Mouse (Mus musculus) testis, adult 2 months (tissue): ENCODE measurements around the gene Gfap. TPM values are rescaled to one million over a fixed set of nuclear protein-coding genes. Genes with fewer than 3 reads are reported as not detected.

Source experiments
- H3K27ac ChIP-seq: fragments of 200-500 bp; 2 replicates; pipeline ENCODE4 v1.5.1; 2012; ENCODE audit warnings: low read depth, low read length; ENCODE audit not compliant: control insufficient read depth, insufficient read depth
- H3K27me3 ChIP-seq: fragments of 200-500 bp; 2 replicates; pipeline ENCODE4 v1.6.1; 2012; ENCODE audit warnings: mild to moderate bottlenecking, low read length, moderate library complexity; ENCODE audit not compliant: control insufficient read depth, insufficient read depth
- H3K36me3 ChIP-seq: fragments of 200-500 bp; 2 replicates; pipeline ENCODE4 v1.6.1; 2012; ENCODE audit warnings: mild to moderate bottlenecking, low read length; ENCODE audit not compliant: control insufficient read depth, insufficient read depth
- H3K4me1 ChIP-seq: fragments of 200-500 bp; 2 replicates; pipeline ENCODE4 v1.6.1; 2012; ENCODE audit warnings: low read length; ENCODE audit not compliant: control insufficient read depth, insufficient read depth
- H3K4me3 ChIP-seq: fragments of 200-500 bp; 2 replicates; pipeline ENCODE4 v1.5.1; 2012; ENCODE audit warnings: low read depth, mild to moderate bottlenecking, low read length, moderate library complexity, mixed read lengths; ENCODE audit not compliant: control insufficient read depth
- CTCF ChIP-seq: fragments of 200-500 bp; IDR thresholded peaks from 2 replicates; pipeline ENCODE4 v1.5.1; 2012; ENCODE audit warnings: low read depth, mild to moderate bottlenecking, inconsistent platforms, low read length, moderate library complexity; ENCODE audit not compliant: control insufficient read depth, insufficient read depth, insufficient replicate concordance
- POLR2A ChIP-seq: fragments of 200-500 bp; IDR thresholded peaks from 2 replicates; pipeline ENCODE4 v1.6.1; 2012; ENCODE audit warnings: low read depth, mild to moderate bottlenecking, inconsistent platforms, low read length, moderate library complexity; ENCODE audit not compliant: control insufficient read depth
- polyA plus RNA-seq: library from polyadenylated mRNA; depleted of rRNA; stranded (reverse); fragments of >200 nt; gene quantifications from 2 replicates; pipeline ENCODE4 v1.2.3, GENCODE M21; 2012; rRNA removed

The Gfap gene
- polyA plus RNA-seq, 1 experiment = 0.62 TPM

DNA sequence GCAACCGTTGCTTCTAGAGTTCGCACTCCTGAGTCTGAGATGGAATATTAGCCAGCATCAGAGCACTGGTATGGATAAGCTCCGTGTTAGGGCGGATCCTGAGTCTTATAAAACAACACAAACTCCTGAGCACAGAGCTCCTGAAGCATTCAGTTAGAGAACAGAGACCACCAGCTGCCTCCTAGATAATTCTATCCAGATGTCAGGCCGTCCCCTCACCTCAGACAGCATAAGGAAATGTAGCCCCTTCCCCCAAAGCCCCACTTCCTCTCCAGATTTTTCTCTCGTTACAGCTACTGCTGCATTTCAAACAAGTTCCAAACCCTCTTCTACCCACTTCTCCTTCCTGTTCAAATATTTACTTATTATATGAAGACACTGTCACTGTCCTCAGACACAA is 44.8 kb downstream of the Gfap start:
- TF ChIP-seq POLR2A (no peak), CTCF (no peak)
- Histone ChIP-seq H3K27me3 (no peaks in the 10 kb centered on the region), H3K36me3 (peaks cover 2% of the 10 kb centered on the region), H3K27ac (no peak overlapping the region), H3K4me3 (no peak overlapping the region), H3K4me1 (no peaks in the 10 kb centered on the region)

DNA sequence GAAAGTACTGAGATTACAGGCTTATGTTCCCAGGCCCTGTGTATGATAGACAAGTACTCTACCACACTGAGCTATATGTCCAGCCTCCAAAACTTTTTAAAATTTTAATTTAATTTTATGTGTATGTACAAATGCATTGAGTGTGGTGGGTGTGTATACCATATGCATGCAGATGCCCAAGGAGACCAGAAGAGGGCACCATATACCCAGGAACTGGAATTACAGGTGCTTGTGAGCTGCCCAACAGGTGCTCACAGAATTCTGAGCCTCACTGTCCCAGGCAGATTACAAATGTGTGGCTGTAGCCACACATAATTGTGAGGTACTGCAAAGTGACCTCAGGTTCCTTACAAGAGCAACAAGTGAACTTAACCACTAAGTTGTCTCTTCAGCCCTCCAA is 47.0 kb downstream of the Gfap start:
- Histone ChIP-seq H3K36me3 (peaks cover 4% of the 10 kb centered on the region), H3K27me3 (no peaks in the 10 kb centered on the region), H3K4me1 (no peaks in the 10 kb centered on the region), H3K4me3 (no peak overlapping the region), H3K27ac (no peak overlapping the region)
- TF ChIP-seq POLR2A = no peak
- TF ChIP-seq CTCF = no peak; the same call in 1 of the 2 replicates

DNA sequence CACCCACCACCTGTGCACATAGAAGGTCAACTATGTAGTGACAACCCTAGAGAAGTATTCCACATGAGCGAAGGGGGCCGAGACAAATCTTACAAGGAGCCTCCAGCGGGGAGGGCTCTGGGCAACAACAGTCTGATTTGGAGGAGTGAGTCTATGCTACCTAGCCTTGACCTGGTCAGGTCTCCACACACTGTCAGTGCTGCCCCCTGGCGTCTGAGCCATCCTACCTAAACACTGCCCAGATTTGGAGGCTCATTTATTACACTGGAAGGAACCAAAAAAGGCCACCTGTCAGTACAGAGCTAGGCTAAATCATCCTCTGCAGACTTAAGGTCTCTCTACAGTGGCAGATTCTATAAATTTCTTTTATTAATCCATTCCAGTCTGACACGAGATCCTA is 48.8 kb downstream of the Gfap start:
- Histone ChIP-seq H3K27me3 (no peaks in the 10 kb centered on the region), H3K27ac (no peak overlapping the region), H3K4me1 (no peaks in the 10 kb centered on the region), H3K36me3 (peaks cover 8% of the 10 kb centered on the region), H3K4me3 (no peak overlapping the region)
- TF ChIP-seq CTCF (peak; percentile 36; the same call in 1 of the 2 replicates), POLR2A (no peak)

DNA sequence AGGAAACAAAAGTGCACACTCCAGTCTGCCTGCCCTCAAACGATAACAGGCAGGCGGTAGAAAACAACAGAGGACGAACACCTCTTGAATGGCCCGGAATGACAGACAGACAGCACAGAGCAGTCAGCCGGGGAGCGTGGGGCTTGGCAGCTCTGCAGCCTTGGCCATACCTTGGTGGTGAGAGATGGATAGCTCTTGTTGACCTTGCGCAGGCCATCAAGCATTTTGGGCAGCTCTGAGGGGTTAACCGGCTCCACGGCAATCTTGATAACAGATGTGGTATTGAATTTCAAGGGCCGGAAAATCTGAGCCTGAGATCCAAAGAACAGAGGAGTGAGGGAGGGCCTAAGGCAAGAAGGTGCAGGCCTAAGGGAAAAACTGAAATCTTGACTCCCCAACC is 54.8 kb downstream of the Gfap start:
- no peaks in the 10 kb centered on the region for H3K4me1 ChIP-seq
- no peak overlapping the region for H3K4me3 ChIP-seq
- TF ChIP-seq CTCF = no peak
- no peak for TF ChIP-seq POLR2A
- peaks cover 8% of the 10 kb centered on the region for H3K36me3 ChIP-seq
- no peaks in the 10 kb centered on the region for H3K27me3 ChIP-seq
- no peak overlapping the region for H3K27ac ChIP-seq

DNA sequence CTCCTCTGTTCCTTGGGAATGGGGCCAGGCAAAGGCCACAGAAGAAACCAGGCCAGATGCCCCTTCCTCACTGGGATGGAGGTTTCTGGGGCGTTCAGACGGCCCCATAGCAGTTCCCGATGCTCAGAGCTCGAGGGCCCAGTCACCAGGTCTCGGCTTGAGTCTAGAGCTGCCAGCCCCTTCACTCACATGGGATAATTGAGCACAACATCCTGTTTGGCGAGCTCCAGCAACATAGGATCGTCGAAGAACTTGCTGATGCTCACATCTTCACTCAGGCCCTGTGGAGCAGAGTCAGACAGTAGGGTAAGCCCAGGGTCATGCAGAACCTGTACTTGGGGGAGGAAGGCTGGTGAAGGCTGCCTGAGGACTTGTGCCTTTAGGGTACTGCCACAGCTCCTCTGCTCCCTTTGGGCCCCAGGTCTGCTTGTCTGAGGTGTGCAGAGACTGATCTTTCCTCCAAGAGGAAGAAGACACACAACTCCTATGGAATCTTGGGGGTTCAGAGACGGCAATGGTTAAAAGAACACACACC is 62.0 kb downstream of the Gfap start:
- H3K36me3 ChIP-seq = peaks cover 8% of the 10 kb centered on the region
- H3K4me3 ChIP-seq = no peak overlapping the region
- no peak for TF ChIP-seq CTCF
- TF ChIP-seq POLR2A = no peak
- H3K27me3 ChIP-seq = no peaks in the 10 kb centered on the region
- H3K4me1 ChIP-seq = no peaks in the 10 kb centered on the region
- peak overlapping the region; percentile 28; the same call in 1 of the 2 replicates for H3K27ac ChIP-seq

DNA sequence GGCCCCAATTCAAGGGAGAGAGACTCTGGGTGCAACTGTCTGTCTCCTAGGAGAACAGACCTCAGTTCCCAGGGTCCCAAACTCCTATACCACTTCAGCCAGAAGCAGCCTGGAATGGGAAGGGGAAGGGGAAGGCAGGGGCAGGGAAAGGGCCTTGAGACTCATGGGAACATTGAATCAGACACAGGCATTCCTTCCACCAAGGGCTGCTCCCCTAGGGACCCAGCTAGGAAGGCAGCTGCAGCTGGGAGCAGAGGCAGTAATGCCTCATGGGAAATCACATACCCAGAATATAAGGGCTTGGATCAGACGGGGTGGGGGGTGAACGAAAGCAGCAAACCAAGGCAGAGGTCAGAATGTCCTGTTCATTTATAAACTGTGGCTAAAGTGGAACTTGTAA is 62.6 kb downstream of the Gfap start:
- Histone ChIP-seq H3K27ac (no peak overlapping the region), H3K36me3 (peaks cover 8% of the 10 kb centered on the region)

DNA sequence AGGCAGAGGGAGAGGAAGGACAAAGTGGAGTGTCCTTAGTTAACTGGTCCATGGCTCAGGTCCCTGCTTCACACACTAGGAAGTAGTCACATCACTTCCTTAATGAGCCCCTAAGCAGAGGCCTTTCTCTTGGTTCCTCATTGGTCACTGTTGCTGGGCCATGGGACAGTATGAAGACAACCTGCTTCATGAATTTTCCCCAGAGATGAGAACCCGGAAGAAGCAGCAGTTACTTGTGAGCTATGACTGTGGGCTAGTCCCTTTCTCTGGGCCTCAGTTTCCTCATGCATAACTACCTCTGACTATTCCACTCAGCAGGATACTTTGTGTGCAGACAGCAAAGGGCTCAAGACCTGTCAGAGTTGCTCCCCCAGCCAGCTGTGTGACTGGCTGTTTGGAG is 63.3 kb downstream of the Gfap start:
- Histone ChIP-seq H3K4me3 (no peak overlapping the region), H3K27me3 (no peaks in the 10 kb centered on the region), H3K27ac (no peak overlapping the region), H3K4me1 (no peaks in the 10 kb centered on the region), H3K36me3 (peaks cover 8% of the 10 kb centered on the region)
- TF ChIP-seq CTCF (no peak), POLR2A (no peak)

More for the DNA sequence above, 62.6 kb downstream of the Gfap start:
- Histone ChIP-seq H3K27me3 (no peaks in the 10 kb centered on the region), H3K4me3 (no peak overlapping the region), H3K4me1 (no peaks in the 10 kb centered on the region)
- TF ChIP-seq CTCF (no peak), POLR2A (no peak)

Other genes starting within 250 kb of the Gfap start
- gene Meioc, start 237.2 kb downstream of the Gfap start, polyA plus RNA-seq = 36.1 and 38.8 TPM in 2 replicates
- 6.7 and 7.4 TPM in 2 replicates for gene Ccdc43, start 203.1 kb downstream of the Gfap start, polyA plus RNA-seq
- gene Adam11, start 139.5 kb downstream of the Gfap start, polyA plus RNA-seq = 12.9 and 14.8 TPM in 2 replicates
- 9.9 and 10.1 TPM in 2 replicates for gene Gjc1, start 81.2 kb downstream of the Gfap start, polyA plus RNA-seq
- 1.0 and 1.3 TPM in 2 replicates for gene Higd1b, start 65.1 kb downstream of the Gfap start, polyA plus RNA-seq
- gene Eftud2, start 19.9 kb downstream of the Gfap start, polyA plus RNA-seq = 72.5 and 83.8 TPM in 2 replicates
- gene Ccdc103, start 19.7 kb downstream of the Gfap start, polyA plus RNA-seq = 19.8 and 22.9 TPM in 2 replicates
- 18.7 and 19.2 TPM in 2 replicates for gene Fam187a, start 15.7 kb downstream of the Gfap start, polyA plus RNA-seq
- 25.9 and 26.7 TPM in 2 replicates for gene Kif18b, start 24.2 kb upstream of the Gfap start, polyA plus RNA-seq
- 0.77 and 0.80 TPM in 2 replicates for gene C1ql1, start 45.8 kb upstream of the Gfap start, polyA plus RNA-seq
- gene Nmt1, start 127.3 kb upstream of the Gfap start, polyA plus RNA-seq = 97.3 and 100 TPM in 2 replicates
- gene Dcakd, start 127.4 kb upstream of the Gfap start, polyA plus RNA-seq = 24.0 and 26.8 TPM in 2 replicates
- gene Plcd3, start 200.7 kb upstream of the Gfap start, polyA plus RNA-seq = 4.9 and 5.5 TPM in 2 replicates
- 5.7 and 7.2 TPM in 2 replicates for gene Acbd4, start 200.8 kb upstream of the Gfap start, polyA plus RNA-seq
- 5.8 and 6.1 TPM in 2 replicates for gene Hexim1, start 215.3 kb upstream of the Gfap start, polyA plus RNA-seq
- 38.8 and 53.8 TPM in 2 replicates for gene Hexim2, start 231.5 kb upstream of the Gfap start, polyA plus RNA-seq